Mouse (Mus musculus): ENCODE data around the gene Mcu. TPM values are rescaled to one million over a fixed set of nuclear protein-coding genes. Genes with fewer than 3 reads are reported as not detected.

The Mcu gene
- total RNA-seq, 2 experiments from 2014 or later, result 33.9 to 37.1 TPM

GRCm38 (mm10) chr10:59402899-59403792 lies 213.3 kb downstream of the Mcu start, which contains the start of gene Pla2g12b:
Gene Pla2g12b, plus strand, starts transcription at chr10:59403660.
- intact Hi-C loops (cut with DNase I), result no loop called here

More at GRCm38 (mm10) chr10:59402899-59403792, 213.3 kb downstream of the Mcu start, which contains the start of gene Pla2g12b:
- H3K4me3 ChIP-seq, result no peak within 1 kb of the TSS
- H3K27ac ChIP-seq, result no peak within 1 kb of the TSS
- TF ChIP-seq CTCF (IDR thresholded peaks at IDR 0.05), result no peak
- no peak for DNase-seq (ENCODE audit: extremely low spot score in 1 of 2, low spot score in 2 of 2)

Other genes with a start within 250 kb of the Mcu start
- 10 to 100 TPM; 37.4 to 65.6 TPM for gene Gm10273, start 221.1 kb downstream of the Mcu start, total RNA-seq (2021)
- gene Pla2g12b, start 213.0 kb downstream of the Mcu start, total RNA-seq (2021), result not detected
- under 1 TPM; 0.16 to 0.34 TPM for gene Oit3, start 174.9 kb downstream of the Mcu start, total RNA-seq (2021)
- not detected for gene Gm10322, start 629 bp downstream of the Mcu start, total RNA-seq (2021)
- 10 to 100 TPM; 85.2 to 89.9 TPM for gene Micu1, start 85.8 kb upstream of the Mcu start, total RNA-seq (2021)